In the genomic region with DNA sequence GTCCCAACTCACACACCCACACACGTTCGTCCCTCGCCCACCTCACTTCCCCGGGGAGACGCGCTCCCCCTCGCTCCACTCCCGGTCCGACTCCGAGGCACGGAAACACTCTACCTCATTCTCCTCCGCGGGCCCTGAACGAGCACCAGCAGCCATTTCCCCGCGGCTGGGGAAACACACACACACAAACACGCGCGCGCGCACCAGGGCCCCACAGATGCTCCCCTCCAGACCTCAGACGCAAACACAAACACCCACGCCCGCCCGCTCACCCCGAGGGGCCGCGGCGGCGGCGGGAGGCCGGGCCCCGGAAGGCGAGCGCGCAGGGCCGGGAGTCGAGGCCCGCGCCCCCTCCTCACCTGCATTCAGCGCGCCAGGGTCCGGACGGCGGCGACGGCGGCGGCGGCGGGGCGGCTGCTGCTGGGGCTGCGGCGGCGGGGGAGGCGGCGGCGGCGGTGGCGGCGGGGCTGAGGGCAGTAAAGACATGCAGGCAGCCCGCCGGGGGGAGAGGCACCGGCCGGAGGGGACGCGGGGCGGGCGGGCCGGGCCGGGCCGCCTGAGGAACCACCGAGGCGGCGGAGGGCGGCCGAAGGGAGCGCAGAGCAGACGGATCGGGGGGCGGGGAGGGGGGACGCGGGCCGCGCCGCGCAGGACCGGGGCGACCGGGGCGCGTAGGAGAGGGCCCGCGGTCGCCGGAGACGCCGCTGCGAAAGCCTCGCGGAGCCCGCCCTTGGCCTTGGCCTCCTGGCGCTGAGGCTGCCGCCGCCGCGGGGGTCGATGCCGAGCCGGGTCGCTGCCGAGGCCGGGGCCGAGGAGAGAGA, we compare ENCODE assay signal across 8 mouse cellular contexts. TPM values are rescaled to one million over a fixed set of nuclear protein-coding genes. Genes with fewer than 3 reads are reported as not detected.
DNase-seq lines count a peak whose midpoint lies in the region; ATAC-seq lines count a peak whose summit lies in the region.

No protein-coding gene starts in this region.

- H3K9me3 ChIP-seq in forebrain, embryonic 11.5 days (ENCODE audit: control insufficient read depth, low read length) = no peaks in the 10 kb centered on the region
- peaks cover 3% of the 10 kb centered on the region; the same call in 1 of the 2 replicates for H3K9me3 ChIP-seq in heart, embryonic 16.5 days (replicated peaks; ENCODE audit: control insufficient read depth, low read length)
- H3K9me3 ChIP-seq in liver, embryonic 13.5 days (replicated peaks) = no peaks in the 10 kb centered on the region
- H3K9me3 ChIP-seq in stomach, embryonic 15.5 days = no peaks in the 10 kb centered on the region

- H3K4me2 ChIP-seq in forebrain, embryonic 11.5 days (ENCODE audit: low read depth, low read length, severe bottlenecking) = peak overlapping the region; percentile 86
- peak overlapping the region; percentile 72 for H3K4me2 ChIP-seq in heart, embryonic 16.5 days (ENCODE audit: low read depth, low read length)
- peak overlapping the region; percentile 99 for H3K4me2 ChIP-seq in liver, embryonic 13.5 days
- peak overlapping the region; percentile 69 for H3K4me2 ChIP-seq in stomach, embryonic 15.5 days

- H3K9ac ChIP-seq in forebrain, embryonic 11.5 days (ENCODE audit: low read length) = peak overlapping the region; percentile 96
- peak overlapping the region; percentile 99 for H3K9ac ChIP-seq in heart, embryonic 16.5 days (ENCODE audit: low read length)
- H3K9ac ChIP-seq in liver, embryonic 13.5 days = peak overlapping the region; percentile 92
- H3K9ac ChIP-seq in stomach, embryonic 15.5 days = peak overlapping the region; percentile 99

- H3K4me1 ChIP-seq in forebrain, embryonic 11.5 days (replicated peaks; ENCODE audit: control insufficient read depth, insufficient read depth, low read length) = peaks cover 2% of the 10 kb centered on the region; the same call in 1 of the 2 replicates
- peaks cover 23% of the 10 kb centered on the region for H3K4me1 ChIP-seq in heart, embryonic 16.5 days (ENCODE audit: control insufficient read depth, insufficient read depth, low read length)
- peaks cover 24% of the 10 kb centered on the region for H3K4me1 ChIP-seq in liver, embryonic 13.5 days (replicated peaks)
- peaks cover 6% of the 10 kb centered on the region; the same call in 1 of the 2 replicates for H3K4me1 ChIP-seq in stomach, embryonic 15.5 days

- H3K36me3 ChIP-seq in forebrain, embryonic 11.5 days (ENCODE audit: control insufficient read depth, insufficient read depth, low read length) = no peaks in the 10 kb centered on the region
- no peaks in the 10 kb centered on the region for H3K36me3 ChIP-seq in heart, embryonic 16.5 days (ENCODE audit: control insufficient read depth, insufficient read depth)
- H3K36me3 ChIP-seq in liver, embryonic 13.5 days = no peaks in the 10 kb centered on the region
- no peaks in the 10 kb centered on the region for H3K36me3 ChIP-seq in stomach, embryonic 15.5 days

- WGBS in forebrain, embryonic 11.5 days = under 1% methylated on average over 80 of the region's 114 CpGs
- under 1% methylated on average over 68 of the region's 114 CpGs for WGBS in heart, embryonic 16.5 days
- under 1% methylated on average over 84 of the region's 114 CpGs for WGBS in liver, embryonic 13.5 days (ENCODE audit: insufficient replicate concordance)
- under 1% methylated on average over 90 of the region's 114 CpGs for WGBS in stomach, embryonic 15.5 days

- no peaks in the 10 kb centered on the region for H3K27me3 ChIP-seq in forebrain, embryonic 11.5 days (ENCODE audit: control insufficient read depth, insufficient read depth, low read length)
- no peaks in the 10 kb centered on the region for H3K27me3 ChIP-seq in heart, embryonic 16.5 days (ENCODE audit: control insufficient read depth, insufficient read depth, low read length)
- H3K27me3 ChIP-seq in liver, embryonic 13.5 days = no peaks in the 10 kb centered on the region
- no peaks in the 10 kb centered on the region for H3K27me3 ChIP-seq in stomach, embryonic 15.5 days (replicated peaks)

- peak; percentile 70 for ATAC-seq in forebrain, embryonic 11.5 days (replicated peaks; ENCODE audit: low FRiP score)
- peak; percentile 21 for ATAC-seq in heart, embryonic 16.5 days (replicated peaks; ENCODE audit: extremely low read depth, insufficient read depth, low FRiP score)
- peak; percentile 59 for ATAC-seq in liver, embryonic 13.5 days (ENCODE audit: low read depth)
- ATAC-seq in stomach, embryonic 15.5 days (ENCODE audit: insufficient read depth, low FRiP score, low read depth) = peak; percentile 34

- peak overlapping the region; percentile 98 for H3K27ac ChIP-seq in forebrain, embryonic 11.5 days (ENCODE audit: low read depth, low read length)
- H3K27ac ChIP-seq in heart, embryonic 16.5 days (ENCODE audit: low read length) = peak overlapping the region; percentile 98
- peak overlapping the region; percentile 95 for H3K27ac ChIP-seq in liver, embryonic 13.5 days
- peak overlapping the region; percentile 99 for H3K27ac ChIP-seq in stomach, embryonic 15.5 days

- H3K4me3 ChIP-seq in forebrain, embryonic 11.5 days (ENCODE audit: low read depth, low read length) = peak overlapping the region; percentile 93
- peak overlapping the region; percentile 96 for H3K4me3 ChIP-seq in heart, embryonic 16.5 days (ENCODE audit: low read length)
- peak overlapping the region; percentile 98 for H3K4me3 ChIP-seq in liver, embryonic 13.5 days (replicated peaks)
- peak overlapping the region; percentile 78 for H3K4me3 ChIP-seq in stomach, embryonic 15.5 days (replicated peaks)

- DNase-seq in CD4-positive, CD25-positive, alpha-beta regulatory T cell, adult 2 months (ENCODE audit: low read depth, low spot score) = peak; percentile 85
- peak; percentile 72 for DNase-seq in brain, adult 2 months (ENCODE audit: low read depth, low spot score)
- DNase-seq in forebrain, embryonic 11.5 days (ENCODE audit: low spot score) = peak; percentile 79
- DNase-seq in kidney, postnatal 25 days = peak; percentile 61 to 75
- peak; percentile 36 for DNase-seq in liver, embryonic 13.5 days
- peak; percentile 83 for DNase-seq in naive thymus-derived CD4-positive, alpha-beta T cell, adult 2 months (ENCODE audit: low read depth)

RNA-seq across cellular contexts. Expression of a gene that starts 2.2 kb away (rescaled TPM):
- 10.9 and 11.8 TPM in 2 replicates for polyA plus RNA-seq in forebrain, embryonic 11.5 days (2014; fragmentation: Nextera tagmentation; extraction: Ambion mirVana)
- polyA plus RNA-seq in heart, embryonic 16.5 days (2015; fragmentation: Nextera tagmentation; extraction: Ambion mirVana) = 14.6 and 17.2 TPM in 2 replicates
- 7.5 and 8.7 TPM in 2 replicates for polyA plus RNA-seq in liver, embryonic 13.5 days (2015; fragmentation: Nextera tagmentation; extraction: Ambion mirVana)
- polyA plus RNA-seq in stomach, embryonic 15.5 days (2015; fragmentation: Nextera tagmentation; extraction: Ambion mirVana) = 25.7 and 28.3 TPM in 2 replicates

RNA-seq across cellular contexts. Expression of a gene that starts 47.5 kb away (rescaled TPM):
- 20.3 and 23.6 TPM in 2 replicates for polyA plus RNA-seq in forebrain, embryonic 11.5 days (2014; fragmentation: Nextera tagmentation; extraction: Ambion mirVana)
- 20.9 and 23.5 TPM in 2 replicates for polyA plus RNA-seq in heart, embryonic 16.5 days (2015; fragmentation: Nextera tagmentation; extraction: Ambion mirVana)
- polyA plus RNA-seq in liver, embryonic 13.5 days (2015; fragmentation: Nextera tagmentation; extraction: Ambion mirVana) = 21.5 and 24.2 TPM in 2 replicates
- polyA plus RNA-seq in stomach, embryonic 15.5 days (2015; fragmentation: Nextera tagmentation; extraction: Ambion mirVana) = 21.4 and 24.1 TPM in 2 replicates

Comparison
In these comparisons a context has a peak if more than half of its experiments do, and no peak if none do; other contexts are left out.
1. Peak in every context shown above with its lines: DNase-seq, ATAC-seq, H3K4me3 ChIP-seq and H3K27ac ChIP-seq.